Mouse (Mus musculus) forebrain, postnatal 0 days (tissue): ENCODE data around the gene Stx8. TPM values are rescaled to one million over a fixed set of nuclear protein-coding genes. Genes with fewer than 3 reads are reported as not detected.
A peak's percentile ranks its signal among the peaks of the same experiment; 100 is the strongest.

ENCODE experiments used
- ATAC-seq: fragments of 200-750 bp; cut with Nextera tagmentation; 2 replicates; pipeline ENCODE4 v1.8.0; 2017; ENCODE audit warnings: mild to moderate bottlenecking, moderate library complexity
- DNase-seq: peaks from one replicate; pipeline ENCODE4 v3.0.0-alpha.2; 2015
- H3K27ac ChIP-seq: fragments of 300-500 bp; sonication (generic); 2 replicates; pipeline ENCODE4 v1.5.1; 2014; ENCODE audit warnings: low read depth, mild to moderate bottlenecking, antibody characterized with exemption, low read length, moderate library complexity, mixed read lengths
- H3K27me3 ChIP-seq: fragments of 300-500 bp; sonication (generic); 2 replicates; pipeline ENCODE4 v1.6.1; 2014; ENCODE audit warnings: mild to moderate bottlenecking, low read length, mixed read lengths; ENCODE audit not compliant: insufficient read depth
- H3K36me3 ChIP-seq: fragments of 300-500 bp; sonication (generic); 2 replicates; pipeline ENCODE4 v1.6.1; 2014; ENCODE audit warnings: mild to moderate bottlenecking, moderate library complexity; ENCODE audit not compliant: insufficient read depth
- H3K4me1 ChIP-seq: fragments of 300-500 bp; sonication (generic); 2 replicates; pipeline ENCODE4 v1.6.1; 2014; ENCODE audit warnings: antibody characterized with exemption; ENCODE audit not compliant: insufficient read depth
- H3K4me2 ChIP-seq: fragments of 300-500 bp; sonication (generic); 2 replicates; pipeline ENCODE4 v1.6.1; 2014; ENCODE audit warnings: low read depth, mild to moderate bottlenecking, moderate library complexity
- H3K4me3 ChIP-seq: fragments of 300-500 bp; sonication (generic); 2 replicates; pipeline ENCODE4 v1.5.1; 2014; ENCODE audit warnings: low read depth, low read length, mixed read lengths
- H3K9ac ChIP-seq: fragments of 300-500 bp; sonication (generic); 2 replicates; pipeline ENCODE4 v1.6.1; 2014; ENCODE audit warnings: mild to moderate bottlenecking
- H3K9me3 ChIP-seq: fragments of 300-500 bp; sonication (generic); 2 replicates; pipeline ENCODE4 v1.6.1; 2016; ENCODE audit warnings: low read length
- CTCF ChIP-seq: sonication (generic); IDR thresholded peaks from 2 replicates; pipeline ENCODE4 v1.5.1; 2016; ENCODE audit warnings: antibody characterized with exemption, control low read depth, low read depth
- WGBS: fragments of 180-500 bp; shearing (Covaris S2); extraction: QIAGEN DNeasy Blood & Tissue Kit; methylation state at CpG from one replicate; pipeline ENCODE4 v1.1.7; 2014; 5-methylcytosine and 5-hydroxymethylcytosine counted together
- polyA plus RNA-seq: library from polyadenylated mRNA; unstranded; fragments of >200 nt; fragmentation: Nextera tagmentation; extraction: Ambion mirVana; gene quantifications from 2 replicates; pipeline ENCODE4 v1.2.1, GENCODE M21; 2015
- total RNA-seq: library from RNA; depleted of rRNA; stranded (reverse); fragments of >200 nt; gene quantifications from 2 replicates; pipeline ENCODE4 v1.2.3, GENCODE M21; 2014

The Stx8 gene
- total and polyA plus RNA-seq, 2 experiments from 2014 or later: 11.1 to 67.8 TPM

GRCm38 (mm10) chr11:68007645-68008044 is 41.7 kb downstream of the Stx8 start:
- Histone ChIP-seq H3K4me1 (no peaks in the 10 kb centered on the region), H3K27me3 (no peaks in the 10 kb centered on the region), H3K9ac (no peak overlapping the region), H3K4me3 (no peak overlapping the region), H3K9me3 (no peaks in the 10 kb centered on the region), H3K36me3 (no peaks in the 10 kb centered on the region), H3K27ac (0 out of 2 replicates have a peak overlapping the region, but pooled peaks have one; percentile 9), H3K4me2 (no peak overlapping the region)
- no peak for TF ChIP-seq CTCF
- ATAC-seq (no peak), DNase-seq (no peak)
- 72% methylated on average over 6 of the region's 6 CpGs for WGBS

GRCm38 (mm10) chr11:68009377-68009776 is 43.4 kb downstream of the Stx8 start:
- 78% methylated on average over 5 of the region's 5 CpGs for WGBS

GRCm38 (mm10) chr11:68012207-68012606 is 46.2 kb downstream of the Stx8 start:
- Histone ChIP-seq H3K9me3 (no peaks in the 10 kb centered on the region), H3K4me2 (no peak overlapping the region), H3K27ac (no peak overlapping the region), H3K9ac (no peak overlapping the region), H3K27me3 (no peaks in the 10 kb centered on the region), H3K36me3 (no peaks in the 10 kb centered on the region), H3K4me1 (no peaks in the 10 kb centered on the region), H3K4me3 (no peak overlapping the region)
- DNase-seq (no peak), ATAC-seq (no peak)
- TF ChIP-seq CTCF: no peak
- 82% methylated on average over 7 of the region's 7 CpGs for WGBS

More at GRCm38 (mm10) chr11:68009377-68009776, 43.4 kb downstream of the Stx8 start:
- ATAC-seq (no peak), DNase-seq (no peak)
- Histone ChIP-seq H3K9ac (no peak overlapping the region), H3K4me3 (no peak overlapping the region), H3K27ac (no peak overlapping the region), H3K4me1 (no peaks in the 10 kb centered on the region), H3K27me3 (no peaks in the 10 kb centered on the region), H3K36me3 (no peaks in the 10 kb centered on the region), H3K9me3 (no peaks in the 10 kb centered on the region), H3K4me2 (no peak overlapping the region)
- no peak for TF ChIP-seq CTCF

GRCm38 (mm10) chr11:68018191-68018590 is 52.2 kb downstream of the Stx8 start:
- Histone ChIP-seq H3K4me2 (no peak overlapping the region), H3K9ac (no peak overlapping the region), H3K27ac (no peak overlapping the region), H3K27me3 (no peaks in the 10 kb centered on the region), H3K9me3 (no peaks in the 10 kb centered on the region), H3K36me3 (no peaks in the 10 kb centered on the region), H3K4me1 (no peaks in the 10 kb centered on the region), H3K4me3 (no peak overlapping the region)
- ATAC-seq: no peak
- TF ChIP-seq CTCF: no peak
- WGBS: 82% methylated on average over 8 of the region's 8 CpGs
- DNase-seq: no peak

GRCm38 (mm10) chr11:68019156-68019555 is 53.2 kb downstream of the Stx8 start:
- WGBS: 72% methylated on average over 11 of the region's 11 CpGs
- TF ChIP-seq CTCF: no peak
- ATAC-seq: no peak

GRCm38 (mm10) chr11:68021976-68022375 is 56.0 kb downstream of the Stx8 start:
- DNase-seq: no peak
- no peak overlapping the region for H3K27ac ChIP-seq

More at GRCm38 (mm10) chr11:68019156-68019555, 53.2 kb downstream of the Stx8 start:
- H3K4me2 ChIP-seq: no peak overlapping the region
- no peaks in the 10 kb centered on the region for H3K27me3 ChIP-seq
- no peaks in the 10 kb centered on the region for H3K4me1 ChIP-seq
- no peak for DNase-seq
- H3K4me3 ChIP-seq: no peak overlapping the region
- no peak overlapping the region for H3K9ac ChIP-seq
- no peaks in the 10 kb centered on the region for H3K36me3 ChIP-seq
- H3K27ac ChIP-seq: no peak overlapping the region
- no peaks in the 10 kb centered on the region for H3K9me3 ChIP-seq

GRCm38 (mm10) chr11:68022895-68023294 is 56.9 kb downstream of the Stx8 start:
- no peak overlapping the region for H3K9ac ChIP-seq
- H3K4me2 ChIP-seq: no peak overlapping the region
- ATAC-seq (no peak), DNase-seq (no peak)
- no peaks in the 10 kb centered on the region for H3K4me1 ChIP-seq
- no peak overlapping the region for H3K27ac ChIP-seq
- WGBS: 80% methylated on average over 5 of the region's 5 CpGs
- H3K27me3 ChIP-seq: no peaks in the 10 kb centered on the region
- H3K4me3 ChIP-seq: no peak overlapping the region
- TF ChIP-seq CTCF: no peak
- no peaks in the 10 kb centered on the region for H3K9me3 ChIP-seq
- no peaks in the 10 kb centered on the region for H3K36me3 ChIP-seq

More at GRCm38 (mm10) chr11:68021976-68022375, 56.0 kb downstream of the Stx8 start:
- no peak for TF ChIP-seq CTCF
- H3K27me3 ChIP-seq: no peaks in the 10 kb centered on the region
- H3K4me1 ChIP-seq: no peaks in the 10 kb centered on the region
- H3K9ac ChIP-seq: no peak overlapping the region
- no peaks in the 10 kb centered on the region for H3K9me3 ChIP-seq
- no peak overlapping the region for H3K4me2 ChIP-seq
- H3K4me3 ChIP-seq: no peak overlapping the region
- 92% methylated on average over 7 of the region's 7 CpGs for WGBS
- H3K36me3 ChIP-seq: no peaks in the 10 kb centered on the region
- ATAC-seq: no peak

GRCm38 (mm10) chr11:68023811-68024369 is 57.9 kb downstream of the Stx8 start:
- Histone ChIP-seq H3K9ac (no peak overlapping the region), H3K4me3 (no peak overlapping the region), H3K27me3 (no peaks in the 10 kb centered on the region), H3K27ac (no peak overlapping the region), H3K9me3 (no peaks in the 10 kb centered on the region), H3K4me1 (no peaks in the 10 kb centered on the region), H3K36me3 (no peaks in the 10 kb centered on the region), H3K4me2 (no peak overlapping the region)
- 90% methylated on average over 8 of the region's 8 CpGs for WGBS
- no peak for TF ChIP-seq CTCF
- ATAC-seq: no peak
- DNase-seq: no peak
